Mouse (Mus musculus) liver, embryonic 11.5 days (tissue): ENCODE measurements at regions not wholly inside any gene's neighbourhood (a gene's known extent, or its start where the extent isn't known, plus 50 kb on each side); places are given as distances from the start of the nearest gene placed in this dataset.

Experiments
- ATAC-seq: fragments of 200-750 bp; cut with Nextera tagmentation; replicated peaks from 2 replicates; pipeline ENCODE4 v1.8.0; 2017; ENCODE audit warnings: moderate number of reproducible peaks, mild to moderate bottlenecking, moderate TSS enrichment, moderate library complexity; ENCODE audit not compliant: low FRiP score
- DNase-seq: peaks from one replicate; pipeline ENCODE4 v3.0.0-alpha.2; 2017; ENCODE audit warnings: low spot score
- H3K27ac ChIP-seq: fragments of 300-500 bp; sonication (generic); 2 replicates; pipeline ENCODE4 v1.5.1; 2014; ENCODE audit warnings: mild to moderate bottlenecking, low read depth, low read length, control low read depth
- H3K27me3 ChIP-seq: fragments of 300-500 bp; sonication (generic); replicated peaks from 2 replicates; pipeline ENCODE4 v1.6.1; 2014; ENCODE audit warnings: low read length, mixed read lengths; ENCODE audit not compliant: control insufficient read depth, insufficient read depth
- H3K36me3 ChIP-seq: fragments of 300-500 bp; sonication (generic); 2 replicates; pipeline ENCODE4 v1.6.1; 2014; ENCODE audit warnings: mild to moderate bottlenecking, low read length, moderate library complexity, mixed read lengths; ENCODE audit not compliant: control insufficient read depth, insufficient read depth
- H3K4me1 ChIP-seq: fragments of 300-500 bp; sonication (generic); replicated peaks from 2 replicates; pipeline ENCODE4 v1.6.1; 2014; ENCODE audit warnings: low read length, mixed read lengths; ENCODE audit not compliant: control insufficient read depth, insufficient read depth
- H3K4me2 ChIP-seq: fragments of 300-500 bp; sonication (generic); 2 replicates; pipeline ENCODE4 v1.6.1; 2014; ENCODE audit warnings: mild to moderate bottlenecking, control low read depth, moderate library complexity
- H3K4me3 ChIP-seq: fragments of 300-500 bp; sonication (generic); 2 replicates; pipeline ENCODE4 v1.5.1; 2014; ENCODE audit warnings: low read depth, low read length, control low read depth
- H3K9ac ChIP-seq: fragments of 300-500 bp; sonication (generic); 2 replicates; pipeline ENCODE4 v1.6.1; 2014; ENCODE audit warnings: low read depth, low read length, control low read depth
- H3K9me3 ChIP-seq: fragments of 300-500 bp; sonication (generic); 2 replicates; pipeline ENCODE4 v1.6.1; 2016; ENCODE audit warnings: low read length, inconsistent platforms, mixed read lengths; ENCODE audit not compliant: control insufficient read depth
- WGBS: fragments of 180-500 bp; shearing (Covaris S2); extraction: QIAGEN DNeasy Blood & Tissue Kit; methylation state at CpG from one replicate; pipeline ENCODE4 v1.1.7; 2014; 5-methylcytosine and 5-hydroxymethylcytosine counted together

DNA sequence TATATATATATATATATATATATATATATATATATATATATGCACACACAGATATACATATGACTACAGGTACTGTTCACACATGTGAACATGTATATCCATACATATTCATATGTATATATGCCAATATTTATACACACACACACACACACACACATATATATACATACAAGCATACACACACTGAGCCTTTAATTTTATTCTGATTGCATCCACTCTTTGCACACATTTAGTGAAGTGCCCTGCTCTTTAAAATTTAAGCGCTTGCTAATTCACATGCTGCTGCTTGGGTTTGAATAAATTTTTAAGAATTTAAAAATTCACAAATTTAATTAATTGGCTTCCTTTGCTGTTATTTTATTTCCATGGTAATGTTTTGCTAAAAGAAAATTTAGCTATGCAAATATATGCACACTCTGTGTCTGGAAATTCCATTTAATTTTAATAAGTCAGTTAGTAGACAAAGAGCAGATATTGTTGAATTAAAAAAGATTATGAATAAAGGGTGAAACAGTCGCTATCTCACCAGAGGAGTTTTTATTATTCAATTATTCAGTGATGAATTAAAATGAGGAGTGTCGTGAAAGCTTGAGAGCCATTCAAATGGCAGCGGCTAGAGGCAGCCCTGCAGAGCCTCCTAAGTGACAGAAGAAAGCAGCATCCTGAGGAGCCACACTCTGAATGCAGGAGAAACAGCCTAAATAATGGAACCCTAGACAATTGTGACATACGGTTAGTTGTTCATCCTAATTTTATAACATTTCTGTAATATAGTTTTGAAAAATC, 348.3 kb upstream of the BB014433 start:
- ATAC-seq (no peak), DNase-seq (no peak)
- Histone ChIP-seq H3K9ac (no peak overlapping the region), H3K27me3 (no peaks in the 10 kb centered on the region), H3K4me1 (no peaks in the 10 kb centered on the region), H3K36me3 (no peaks in the 10 kb centered on the region), H3K27ac (no peak overlapping the region), H3K4me3 (no peak overlapping the region), H3K9me3 (no peaks in the 10 kb centered on the region), H3K4me2 (no peak overlapping the region)
- 77% methylated on average over 5 of the region's 5 CpGs for WGBS

- no peaks in the 10 kb centered on the region for H3K36me3 ChIP-seq
- no peak overlapping the region for H3K9ac ChIP-seq
- no peak overlapping the region for H3K27ac ChIP-seq
- DNase-seq (no peak), ATAC-seq (no peak)
- no peak overlapping the region for H3K4me2 ChIP-seq
- no peaks in the 10 kb centered on the region for H3K27me3 ChIP-seq
- H3K4me3 ChIP-seq, result no peak overlapping the region
- H3K4me1 ChIP-seq, result no peaks in the 10 kb centered on the region
- 45% methylated on average over 4 of the region's 4 CpGs for WGBS
- no peaks in the 10 kb centered on the region for H3K9me3 ChIP-seq
Observed at GRCm38 (mm10) chr8:15392056-15392455, 346.2 kb upstream of the BB014433 start.

GRCm38 (mm10) chr8:15388791-15389190, 342.9 kb upstream of the BB014433 start:
- Histone ChIP-seq H3K27ac (no peak overlapping the region), H3K9ac (no peak overlapping the region), H3K4me3 (no peak overlapping the region), H3K36me3 (no peaks in the 10 kb centered on the region), H3K9me3 (no peaks in the 10 kb centered on the region), H3K27me3 (no peaks in the 10 kb centered on the region), H3K4me1 (no peaks in the 10 kb centered on the region), H3K4me2 (no peak overlapping the region)
- WGBS, result 88% methylated on average over 5 of the region's 5 CpGs
- DNase-seq (no peak), ATAC-seq (no peak)

- no peak for ATAC-seq
- no peak overlapping the region for H3K4me2 ChIP-seq
- no peak overlapping the region for H3K9ac ChIP-seq
- WGBS, result 84% methylated on average over 2 of the region's 2 CpGs
- H3K36me3 ChIP-seq, result no peaks in the 10 kb centered on the region
- no peaks in the 10 kb centered on the region for H3K27me3 ChIP-seq
- no peak overlapping the region for H3K27ac ChIP-seq
- H3K9me3 ChIP-seq, result no peaks in the 10 kb centered on the region
- H3K4me1 ChIP-seq, result no peaks in the 10 kb centered on the region
- H3K4me3 ChIP-seq, result no peak overlapping the region
- DNase-seq, result no peak
Observed at GRCm38 (mm10) chr8:15367063-15367462, 321.2 kb upstream of the BB014433 start.

DNA sequence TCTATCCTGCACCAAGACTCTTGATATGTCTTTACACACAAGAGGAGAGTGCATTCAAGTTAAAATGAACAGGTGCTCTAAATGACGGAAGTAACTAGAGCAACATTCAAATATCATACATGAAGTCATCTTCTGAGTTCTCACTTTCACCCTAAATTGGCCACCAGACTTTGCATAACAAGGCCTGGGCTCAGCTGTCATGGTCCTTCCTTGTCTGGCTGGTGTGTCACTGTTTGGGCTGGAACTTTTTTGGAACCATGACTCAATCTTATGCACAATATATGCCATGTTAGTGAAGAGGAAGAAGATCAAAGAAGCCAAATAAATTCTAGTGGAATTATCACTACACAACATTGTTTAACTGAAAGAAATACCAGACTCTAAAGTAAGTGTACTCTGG, 318.7 kb upstream of the BB014433 start:
- Histone ChIP-seq H3K4me1 (no peaks in the 10 kb centered on the region), H3K9ac (no peak overlapping the region), H3K4me2 (no peak overlapping the region), H3K9me3 (no peaks in the 10 kb centered on the region), H3K4me3 (no peak overlapping the region), H3K27me3 (no peaks in the 10 kb centered on the region), H3K36me3 (no peaks in the 10 kb centered on the region), H3K27ac (no peak overlapping the region)
- 86% methylated on average over 1 of the region's 1 CpGs for WGBS
- no peak for ATAC-seq
- DNase-seq, result no peak

DNA sequence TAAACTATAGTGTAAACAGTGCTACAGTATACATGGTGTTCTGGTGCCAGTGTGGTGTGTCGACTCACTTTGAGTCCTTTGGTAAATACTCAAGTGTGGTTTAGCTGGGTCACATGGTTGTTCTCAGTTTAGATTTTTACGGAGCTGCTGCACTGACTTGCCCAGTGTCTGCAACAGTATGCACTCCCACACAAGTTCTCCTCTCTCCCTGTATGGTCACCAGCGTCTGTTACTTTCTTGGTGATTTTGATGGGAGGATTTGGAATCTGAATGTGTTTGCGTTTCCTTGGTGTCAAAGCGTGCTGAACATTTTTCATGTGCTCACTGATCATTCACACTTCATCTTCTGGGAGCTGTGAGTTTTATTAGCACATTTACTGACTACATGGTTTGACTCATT, 298.3 kb upstream of the BB014433 start:
- WGBS, result 74% methylated on average over 5 of the region's 5 CpGs
- Histone ChIP-seq H3K4me3 (no peak overlapping the region), H3K9me3 (no peaks in the 10 kb centered on the region), H3K9ac (no peak overlapping the region), H3K4me2 (no peak overlapping the region), H3K27me3 (no peaks in the 10 kb centered on the region), H3K36me3 (no peaks in the 10 kb centered on the region), H3K27ac (no peak overlapping the region), H3K4me1 (no peaks in the 10 kb centered on the region)
- no peak for DNase-seq
- ATAC-seq, result no peak

GRCm38 (mm10) chr8:15343616-15344015, 297.7 kb upstream of the BB014433 start:
- H3K36me3 ChIP-seq, result no peaks in the 10 kb centered on the region
- no peaks in the 10 kb centered on the region for H3K4me1 ChIP-seq
- 76% methylated on average over 1 of the region's 1 CpGs for WGBS
- DNase-seq, result no peak
- no peak overlapping the region for H3K4me2 ChIP-seq
- H3K27ac ChIP-seq, result no peak overlapping the region
- H3K9me3 ChIP-seq, result no peaks in the 10 kb centered on the region
- H3K9ac ChIP-seq, result no peak overlapping the region
- H3K27me3 ChIP-seq, result no peaks in the 10 kb centered on the region
- no peak for ATAC-seq
- H3K4me3 ChIP-seq, result no peak overlapping the region

- no peaks in the 10 kb centered on the region for H3K27me3 ChIP-seq
- no peak overlapping the region for H3K9ac ChIP-seq
- no peak overlapping the region for H3K4me3 ChIP-seq
- no peaks in the 10 kb centered on the region for H3K36me3 ChIP-seq
- no peak overlapping the region for H3K27ac ChIP-seq
- no peak for ATAC-seq
- 79% methylated on average over 4 of the region's 4 CpGs for WGBS
- no peak for DNase-seq
- no peaks in the 10 kb centered on the region for H3K9me3 ChIP-seq
- H3K4me1 ChIP-seq, result no peaks in the 10 kb centered on the region
- H3K4me2 ChIP-seq, result no peak overlapping the region
Observed at GRCm38 (mm10) chr8:15334532-15334931, 288.7 kb upstream of the BB014433 start.

GRCm38 (mm10) chr8:15327312-15327711, 281.4 kb upstream of the BB014433 start:
- Histone ChIP-seq H3K27ac (no peak overlapping the region), H3K9ac (no peak overlapping the region), H3K4me1 (no peaks in the 10 kb centered on the region), H3K36me3 (no peaks in the 10 kb centered on the region), H3K9me3 (no peaks in the 10 kb centered on the region), H3K4me3 (no peak overlapping the region), H3K27me3 (no peaks in the 10 kb centered on the region), H3K4me2 (no peak overlapping the region)
- DNase-seq (no peak), ATAC-seq (no peak)
- WGBS, result 38% methylated on average over 5 of the region's 5 CpGs
